Mouse (Mus musculus) retina, postnatal 7 days (tissue): ENCODE data around the gene Ikzf2.

ENCODE experiments used
- DNase-seq: peaks from one replicate; pipeline ENCODE4 v3.0.0-alpha.2; 2012; ENCODE audit warnings: low read depth, low spot score

Ikzf2 gene

DNA sequence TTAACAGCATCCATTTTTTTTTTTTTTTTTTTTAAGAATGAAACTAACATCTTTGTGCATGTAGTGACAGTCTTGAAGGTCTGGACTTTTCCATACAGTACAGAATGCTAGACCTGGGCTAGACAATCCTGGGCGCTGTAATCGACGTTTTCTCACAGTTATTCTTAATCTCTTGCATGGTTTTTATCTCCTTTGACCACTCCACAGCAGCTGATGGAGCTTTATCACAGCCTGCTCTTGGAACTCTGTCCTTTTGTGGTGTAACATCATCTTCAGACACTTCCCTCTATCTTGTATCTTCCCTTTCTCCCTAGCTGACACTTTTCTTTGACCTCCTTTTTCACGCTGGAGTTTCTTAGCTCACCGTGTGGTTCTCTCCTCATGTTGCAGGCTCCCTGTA lies 170.9 kb downstream of the Ikzf2 start:
- DNase-seq, result no peak

DNA sequence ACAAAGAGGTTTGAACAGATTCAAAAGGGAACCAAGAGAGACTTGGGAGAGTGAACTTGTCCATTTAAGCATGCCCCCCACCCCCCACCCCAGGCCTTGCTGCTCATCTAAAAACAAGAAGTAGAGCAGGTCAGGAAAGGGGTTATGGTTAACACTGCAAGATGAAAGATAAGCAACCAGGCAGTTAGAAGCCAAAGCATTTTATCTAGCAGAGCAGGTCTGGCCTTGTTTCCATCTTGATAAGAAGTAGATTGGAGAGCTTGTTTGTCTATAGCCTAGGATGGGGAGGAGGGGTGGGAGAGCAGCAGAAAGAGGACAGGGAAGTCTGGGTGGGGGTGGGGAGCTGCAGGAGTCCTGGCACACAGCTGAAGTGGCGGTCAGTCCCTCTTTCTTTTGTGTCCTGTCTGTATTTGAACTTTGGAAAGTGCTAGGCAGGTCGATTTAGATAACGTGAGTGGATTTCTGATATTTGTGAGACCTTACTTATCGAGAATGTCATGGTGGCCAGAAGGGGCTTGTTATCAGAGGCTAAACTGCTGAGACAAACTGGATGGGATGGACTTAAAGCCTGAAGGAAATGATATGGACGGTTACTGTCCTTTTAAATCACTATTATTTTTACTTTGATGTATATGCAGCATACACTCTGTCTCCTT lies 173.3 kb downstream of the Ikzf2 start:
- DNase-seq, result no peak

DNA sequence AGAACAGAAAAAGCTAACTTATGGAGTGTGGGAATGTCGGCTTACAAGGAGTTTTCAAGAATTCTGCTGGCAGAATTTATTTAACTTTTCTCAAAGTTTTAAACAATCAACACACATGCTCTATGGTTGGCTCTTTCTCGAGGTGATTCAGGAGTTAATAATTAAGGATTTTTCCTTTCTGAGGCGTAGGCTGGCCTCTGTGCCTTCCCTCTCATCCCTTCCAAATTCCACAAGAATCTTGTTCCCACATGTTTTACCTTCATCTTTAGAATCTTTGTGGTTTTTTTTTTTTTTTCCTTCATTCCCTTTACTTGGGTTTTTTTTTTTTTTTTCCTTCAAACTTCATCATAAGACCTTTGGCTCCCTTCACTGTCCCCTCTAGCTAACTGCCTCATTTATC lies 178.8 kb downstream of the Ikzf2 start:
- DNase-seq, result no peak

DNA sequence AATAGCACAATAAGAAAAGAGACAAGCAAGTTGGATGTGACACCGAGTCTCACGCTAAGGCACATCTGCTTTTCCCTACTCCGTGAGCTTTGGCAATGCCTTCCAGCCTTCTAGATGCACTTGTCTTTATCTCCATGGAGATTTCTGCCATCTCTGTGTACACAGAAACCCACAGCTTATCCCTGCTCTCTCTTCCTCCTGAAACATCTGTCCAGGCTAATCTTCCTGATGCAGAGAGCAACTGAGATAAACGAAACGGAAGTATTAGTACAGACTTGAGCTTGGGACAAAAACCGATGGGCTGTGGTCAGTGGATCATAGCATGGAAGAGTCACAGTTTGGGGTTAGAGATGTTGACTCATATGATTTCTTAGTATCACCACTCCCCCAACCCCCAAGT lies 179.5 kb downstream of the Ikzf2 start:
- DNase-seq, result no peak

DNA sequence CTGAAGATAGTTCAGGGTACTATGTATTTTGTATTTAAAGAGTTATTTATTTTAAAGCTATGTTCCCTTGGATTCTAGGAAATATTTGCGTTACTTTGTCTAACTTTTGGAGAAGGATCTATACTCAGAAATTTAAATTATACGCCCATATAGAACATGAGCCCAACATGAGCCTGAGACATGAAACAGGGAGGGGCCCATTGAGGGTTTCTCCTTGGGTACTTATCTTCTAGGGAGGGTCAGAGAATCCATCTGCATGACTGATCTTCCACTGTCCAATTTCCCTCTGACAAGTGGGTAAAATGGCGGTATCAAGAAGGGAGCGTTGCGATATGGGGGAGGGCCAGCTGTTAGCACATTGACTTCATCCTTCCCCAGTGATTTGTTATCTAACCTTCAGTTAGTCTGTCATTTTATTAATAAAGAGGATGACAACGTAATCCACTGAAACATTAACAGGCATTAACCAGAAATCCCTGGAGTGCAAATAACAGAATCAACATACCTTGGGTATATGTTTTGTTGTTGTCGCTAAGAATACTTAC lies 180.4 kb downstream of the Ikzf2 start:
- DNase-seq, result no peak

DNA sequence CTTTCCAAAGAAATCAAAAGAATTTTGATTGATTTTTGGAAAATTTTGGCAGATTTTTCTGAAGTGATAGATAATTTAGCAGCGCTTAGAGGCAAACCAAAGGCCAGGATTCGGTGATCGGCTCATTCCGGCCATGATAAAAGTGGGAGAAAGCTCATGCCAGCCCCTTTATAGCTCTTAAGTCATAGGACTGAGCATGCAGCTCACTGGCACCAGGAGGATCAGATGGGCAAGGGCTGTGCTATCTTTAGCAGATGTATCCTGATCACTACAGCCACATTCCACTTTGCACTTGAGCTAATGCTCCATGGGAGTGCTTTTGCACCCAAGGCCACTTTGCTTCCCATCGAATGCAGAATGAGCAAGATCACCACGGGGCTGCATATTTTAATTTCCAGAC lies 181.0 kb downstream of the Ikzf2 start:
- no peak for DNase-seq

DNA sequence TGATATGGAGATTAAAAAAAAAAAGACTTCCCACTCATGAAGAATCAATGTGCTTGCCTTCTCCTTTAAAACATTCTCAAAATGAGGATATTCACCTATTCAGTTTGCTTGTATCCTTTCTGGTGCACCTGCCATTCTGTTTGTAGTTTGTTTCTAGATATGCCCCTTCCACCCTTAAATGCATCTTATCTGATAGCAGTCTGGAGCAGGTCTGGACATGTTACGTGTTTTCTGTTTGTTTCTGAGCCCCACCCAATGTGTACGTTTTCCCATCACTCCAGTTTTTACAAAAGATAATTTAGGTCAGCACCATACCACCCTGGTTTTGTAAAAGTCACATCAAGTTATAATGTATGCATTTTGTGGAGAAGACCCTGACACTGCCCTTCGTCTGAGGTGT lies 186.7 kb downstream of the Ikzf2 start:
- no peak for DNase-seq

DNA sequence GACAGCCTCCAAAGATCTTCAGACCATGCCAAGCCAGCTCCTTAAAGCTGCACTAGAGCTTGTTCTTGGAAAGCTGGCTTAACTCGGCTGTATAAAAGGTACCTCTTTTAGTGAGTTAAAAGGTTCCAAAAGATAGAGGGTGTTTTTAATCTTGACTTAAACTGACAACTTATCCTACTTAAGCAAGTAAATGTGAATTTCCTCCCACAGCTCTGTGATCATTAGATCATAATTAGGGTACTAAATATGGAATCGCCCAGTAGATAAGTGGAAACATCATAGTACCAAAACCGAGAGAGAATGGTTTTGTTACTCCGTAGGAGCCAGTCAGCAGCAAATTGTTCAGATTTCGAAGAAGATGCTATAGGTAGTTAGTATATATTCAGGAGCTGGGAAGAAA lies 187.4 kb downstream of the Ikzf2 start:
- DNase-seq, result no peak

DNA sequence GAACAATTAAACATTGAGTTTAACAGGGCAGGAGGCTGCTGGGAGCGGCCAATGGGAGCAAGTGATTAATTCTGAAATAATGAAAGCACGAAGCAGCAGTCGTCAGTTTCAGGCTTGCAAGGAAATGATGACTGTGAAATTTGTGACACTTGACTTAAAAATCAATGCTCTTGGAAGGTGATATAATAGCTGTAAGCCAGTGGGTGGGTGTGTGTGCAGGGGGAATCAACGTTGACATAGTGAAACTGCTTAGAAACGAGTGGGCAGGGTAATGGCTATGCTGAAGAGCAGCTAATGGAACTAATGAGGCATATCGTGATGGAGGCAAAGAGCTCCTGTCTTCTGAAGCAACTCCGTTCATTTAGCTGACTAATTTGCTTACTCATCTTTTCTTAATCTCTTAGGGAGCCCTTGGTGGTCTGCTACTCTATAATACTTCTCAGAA lies 188.2 kb downstream of the Ikzf2 start:
- no peak for DNase-seq

DNA sequence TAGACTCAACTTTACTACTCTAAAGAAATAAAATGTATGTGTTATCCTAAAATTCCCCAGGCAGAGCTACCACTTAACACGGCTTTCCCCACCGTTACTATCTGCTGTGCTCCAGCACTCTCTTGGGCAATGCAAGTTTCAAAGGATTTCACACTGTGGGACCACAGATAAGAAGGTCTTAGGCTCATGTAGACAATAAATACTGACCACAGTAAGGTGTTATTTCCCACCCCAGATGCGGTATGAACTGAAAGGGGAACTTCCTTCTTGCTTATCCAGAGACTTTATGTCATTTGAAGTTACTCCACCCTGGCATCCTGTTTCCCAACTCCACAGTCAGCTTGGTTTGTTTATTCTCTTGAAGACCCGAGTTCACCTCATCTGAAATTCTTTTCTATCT lies 191.0 kb downstream of the Ikzf2 start:
- no peak for DNase-seq

DNA sequence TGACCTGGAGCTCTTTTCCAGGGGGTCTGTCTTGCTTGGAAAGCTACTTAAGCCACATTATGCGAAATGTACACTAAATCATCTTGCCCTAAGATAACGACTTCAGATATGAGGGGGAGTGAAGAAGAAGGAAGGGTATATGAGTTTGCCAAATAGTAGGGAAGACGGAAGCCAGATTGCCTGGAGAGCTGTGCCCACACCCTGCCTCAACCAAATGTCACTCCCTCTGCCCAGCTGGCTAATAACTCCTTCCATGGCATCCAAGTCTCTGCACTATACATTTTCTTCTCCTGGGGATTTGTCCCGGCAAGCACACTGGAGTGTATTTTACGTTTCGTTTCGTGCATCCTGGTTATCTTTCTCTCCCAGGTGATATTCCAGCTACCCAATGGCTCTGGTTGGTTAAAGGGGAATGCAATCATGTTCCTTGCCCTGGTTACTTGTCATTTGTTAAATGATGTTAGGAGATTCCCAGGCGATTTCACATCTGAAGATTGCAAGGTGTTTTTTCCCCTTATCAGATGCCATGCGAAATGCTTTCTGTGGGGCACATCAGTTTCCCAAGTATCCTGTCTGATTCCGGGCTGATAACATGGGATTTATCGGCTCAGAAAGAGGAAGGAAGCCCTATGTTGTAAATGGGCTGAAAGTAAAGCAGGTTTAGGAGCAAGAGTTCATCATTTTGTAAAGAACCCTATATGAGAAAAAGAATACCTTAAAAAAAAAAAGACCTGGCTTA lies 193.6 kb downstream of the Ikzf2 start:
- no peak for DNase-seq

DNA sequence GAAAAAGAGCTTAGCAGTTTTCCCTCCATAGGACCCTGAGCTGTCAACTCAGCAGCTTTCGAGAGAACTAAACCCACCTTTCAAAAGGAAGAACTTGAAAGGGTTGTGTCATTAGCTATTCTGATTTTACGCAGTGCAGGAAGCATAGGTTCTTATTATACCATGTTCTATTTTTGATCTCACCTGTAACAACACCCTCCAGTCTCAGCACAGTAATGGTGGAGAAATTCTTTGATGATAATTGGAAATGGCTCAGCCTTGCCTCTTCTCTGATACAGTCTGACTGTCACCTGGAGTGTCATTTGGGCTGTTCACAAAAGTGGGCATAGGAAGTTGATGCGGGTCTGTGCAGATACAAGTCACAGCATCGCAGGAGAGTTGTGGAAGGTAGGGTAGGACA lies 195.0 kb downstream of the Ikzf2 start:
- no peak for DNase-seq

DNA sequence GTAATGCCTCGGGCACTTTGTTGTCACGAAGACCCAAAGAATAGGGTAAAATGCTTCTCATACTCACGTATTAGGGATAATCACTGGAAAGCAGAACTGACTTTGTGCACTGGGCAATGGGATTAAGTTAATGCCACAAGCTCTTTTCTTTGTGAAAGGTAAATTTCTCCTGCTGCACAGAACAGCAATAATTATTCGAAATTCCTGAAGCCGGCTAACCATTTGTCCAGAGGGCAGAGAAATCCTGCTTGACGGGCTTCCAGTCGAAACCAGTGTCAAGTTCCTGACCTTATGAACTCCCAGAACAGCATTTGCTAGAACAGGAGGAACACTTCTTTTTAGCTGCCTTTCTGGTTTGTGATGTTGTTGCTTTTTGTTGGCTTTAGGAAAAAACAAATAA lies 198.0 kb downstream of the Ikzf2 start:
- no peak for DNase-seq

DNA sequence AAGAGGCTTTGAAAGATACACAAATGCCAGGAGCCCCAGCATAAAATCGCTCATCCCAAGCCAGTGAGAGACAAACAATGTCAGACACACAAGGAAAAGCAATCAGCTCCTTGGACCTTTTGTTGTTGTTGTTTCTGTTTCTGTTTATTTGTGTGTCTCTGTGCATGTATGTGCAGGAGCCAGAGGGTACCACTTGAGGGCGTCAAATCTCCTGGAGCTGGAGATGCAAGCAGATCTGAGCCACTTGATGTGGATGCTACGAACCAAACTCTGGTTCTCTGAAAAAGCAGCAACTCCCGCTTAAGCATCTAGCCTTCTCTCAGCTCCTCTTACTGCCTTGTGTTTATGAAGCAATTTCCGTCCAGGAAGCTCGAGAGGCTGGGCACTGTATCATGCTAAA lies 198.4 kb downstream of the Ikzf2 start:
- no peak for DNase-seq
